ENCODE assay signal across 20 mouse cellular contexts in genomic region chr4:127194477-127195269, GRCm38 (mm10). TPM values are rescaled to one million over a fixed set of nuclear protein-coding genes. Genes with fewer than 3 reads are reported as not detected.
DNase-seq lines count a peak whose midpoint lies in the region; ATAC-seq lines count a peak whose summit lies in the region.
"Had no signal": no experiment of that assay in that cellular context is flagged by ENCODE, and none has a peak within 500 bp of the region (broad histone marks: within the 10 kb centered on the region; RNA-seq: fewer than 3 reads in every experiment).

No protein-coding gene starts in this region.

- H3K4me3 ChIP-seq in midbrain, embryonic 12.5 days: no peak overlapping the region
- no peak overlapping the region for H3K4me3 ChIP-seq in midbrain, embryonic 14.5 days (replicated peaks; ENCODE audit: low read depth, low read length)
- H3K4me3 ChIP-seq in hindbrain, embryonic 13.5 days: no peak overlapping the region
- H3K4me3 ChIP-seq: forebrain, embryonic 13.5 days; heart, embryonic 10.5 days; kidney, embryonic 15.5 days; stomach, embryonic 15.5 days had no signal

- peak; percentile 19 for DNase-seq in embryo, embryonic 11 days
- no peak for DNase-seq in embryo, embryonic 9.5 days (ENCODE audit: extremely low spot score)
- DNase-seq in midbrain, embryonic 14.5 days: no peak
- DNase-seq in layer of hippocampus, adult 9-10 months (ENCODE audit: low spot score): no peak
- no peak for DNase-seq in natural killer cell, adult 2 months (ENCODE audit: low spot score in 2 of 2)
- DNase-seq: adrenal gland, postnatal 36 days; gastrocnemius, postnatal 36 days; heart, postnatal 14 days; liver; liver, postnatal 0 days; lung, postnatal 36 days; spleen, adult 18-20 months; thymus, postnatal 14 days had no signal

- no peak overlapping the region for H3K9ac ChIP-seq in midbrain, embryonic 12.5 days (replicated peaks)
- no peak overlapping the region for H3K9ac ChIP-seq in midbrain, embryonic 14.5 days (replicated peaks; ENCODE audit: low read length)
- H3K9ac ChIP-seq in hindbrain, embryonic 13.5 days: no peak overlapping the region
- H3K9ac ChIP-seq: forebrain, embryonic 13.5 days; kidney, embryonic 15.5 days; liver, postnatal 0 days; stomach, embryonic 15.5 days had no signal

- WGBS in midbrain, embryonic 12.5 days: 78% methylated on average over 25 of the region's 25 CpGs
- 68% methylated on average over 25 of the region's 25 CpGs for WGBS in midbrain, embryonic 14.5 days
- WGBS in hindbrain, embryonic 13.5 days: 71% methylated on average over 25 of the region's 25 CpGs

- peak; percentile 41; the same call in 1 of the 2 replicates for ATAC-seq in midbrain, embryonic 12.5 days (ENCODE audit: low FRiP score, low read depth)
- ATAC-seq in midbrain, embryonic 14.5 days (ENCODE audit: low FRiP score, low TSS enrichment): no peak
- ATAC-seq in hindbrain, embryonic 13.5 days (ENCODE audit: low FRiP score): peak; percentile 27; the same call in 1 of the 2 replicates
- ATAC-seq: forebrain, embryonic 13.5 days; intestine, embryonic 16.5 days; liver, postnatal 0 days had no signal

- no peak overlapping the region for H3K4me2 ChIP-seq in midbrain, embryonic 12.5 days (replicated peaks)
- H3K4me2 ChIP-seq in midbrain, embryonic 14.5 days (ENCODE audit: low read length): no peak overlapping the region
- H3K4me2 ChIP-seq in hindbrain, embryonic 13.5 days: no peak overlapping the region
- H3K4me2 ChIP-seq: forebrain, embryonic 13.5 days; kidney, embryonic 15.5 days; stomach, embryonic 15.5 days had no signal

- H3K27me3 ChIP-seq in midbrain, embryonic 12.5 days: no peaks in the 10 kb centered on the region
- no peaks in the 10 kb centered on the region for H3K27me3 ChIP-seq in midbrain, embryonic 14.5 days (ENCODE audit: control insufficient read depth, insufficient read depth, low read length)
- 0 out of 2 replicates have a peak, but pooled peaks cover 3% of the 10 kb centered on the region for H3K27me3 ChIP-seq in hindbrain, embryonic 13.5 days
- H3K27me3 ChIP-seq: forebrain, embryonic 13.5 days; stomach, embryonic 15.5 days had no signal

- no peaks in the 10 kb centered on the region for H3K9me3 ChIP-seq in midbrain, embryonic 12.5 days
- H3K9me3 ChIP-seq in midbrain, embryonic 14.5 days (ENCODE audit: control insufficient read depth, low read length): no peaks in the 10 kb centered on the region
- H3K9me3 ChIP-seq in hindbrain, embryonic 13.5 days: no peaks in the 10 kb centered on the region
- H3K9me3 ChIP-seq: forebrain, embryonic 13.5 days; heart, embryonic 10.5 days; kidney, embryonic 15.5 days; stomach, embryonic 15.5 days had no signal

- H3K4me1 ChIP-seq in midbrain, embryonic 12.5 days: peaks cover 18% of the 10 kb centered on the region
- H3K4me1 ChIP-seq in midbrain, embryonic 14.5 days (ENCODE audit: control insufficient read depth, insufficient read depth, low read length): peaks cover 9% of the 10 kb centered on the region; the same call in 1 of the 2 replicates
- H3K4me1 ChIP-seq in hindbrain, embryonic 13.5 days (replicated peaks): peaks cover 36% of the 10 kb centered on the region
- H3K4me1 ChIP-seq: heart, embryonic 10.5 days; kidney, embryonic 15.5 days; stomach, embryonic 15.5 days had no signal

- H3K27ac ChIP-seq in midbrain, embryonic 12.5 days (replicated peaks): no peak overlapping the region
- no peak overlapping the region for H3K27ac ChIP-seq in midbrain, embryonic 14.5 days (replicated peaks; ENCODE audit: low read depth, low read length)
- 0 out of 2 replicates have a peak overlapping the region, but pooled peaks have one; percentile 26 for H3K27ac ChIP-seq in hindbrain, embryonic 13.5 days
- H3K27ac ChIP-seq: forebrain, embryonic 13.5 days; heart, embryonic 10.5 days; kidney, embryonic 15.5 days; stomach, embryonic 15.5 days had no signal

- peaks cover 5% of the 10 kb centered on the region for H3K36me3 ChIP-seq in midbrain, embryonic 12.5 days
- H3K36me3 ChIP-seq in midbrain, embryonic 14.5 days (ENCODE audit: control insufficient read depth, insufficient read depth, low read length): peaks cover 9% of the 10 kb centered on the region
- peaks cover 14% of the 10 kb centered on the region for H3K36me3 ChIP-seq in hindbrain, embryonic 13.5 days
- H3K36me3 ChIP-seq: heart, embryonic 10.5 days; kidney, embryonic 15.5 days; stomach, embryonic 15.5 days had no signal

RNA-seq across cellular contexts. Expression of gene Dlgap3, which starts 25.7 kb away (rescaled TPM):
- 8.2 and 8.3 TPM in 2 replicates for polyA plus RNA-seq in midbrain, embryonic 12.5 days (2016; fragmentation: Nextera tagmentation; extraction: Ambion mirVana)
- polyA plus RNA-seq in midbrain, embryonic 14.5 days (2014; fragmentation: Nextera tagmentation; extraction: Ambion mirVana): 22.3 and 25.5 TPM in 2 replicates
- polyA plus RNA-seq in hindbrain, embryonic 13.5 days (2015; fragmentation: Nextera tagmentation; extraction: Ambion mirVana): 13.1 and 13.4 TPM in 2 replicates

RNA-seq across cellular contexts. Expression of gene Smim12, which starts 48.9 kb away (rescaled TPM):
- polyA plus RNA-seq in midbrain, embryonic 12.5 days (2016; fragmentation: Nextera tagmentation; extraction: Ambion mirVana): 41.7 and 50.3 TPM in 2 replicates
- 43.0 and 52.2 TPM in 2 replicates for polyA plus RNA-seq in midbrain, embryonic 14.5 days (2014; fragmentation: Nextera tagmentation; extraction: Ambion mirVana)
- 55.6 and 56.1 TPM in 2 replicates for polyA plus RNA-seq in hindbrain, embryonic 13.5 days (2015; fragmentation: Nextera tagmentation; extraction: Ambion mirVana)
